Mouse (Mus musculus) yolk sac, embryonic 10.5 days (tissue): Measurements from ENCODE around the gene Dnase1l3.

Source experiments
- DNase-seq: peaks from one replicate; pipeline ENCODE4 v3.0.0-alpha.2; 2017; ENCODE audit warnings: low spot score

Dnase1l3 gene

GRCm38 (mm10) chr14:7994271-7994767 lies at the start of gene Dnase1l3:
Gene Dnase1l3, minus strand, starts transcription at chr14:7994573.
- DNase-seq, result peak; percentile 17

- DNase-seq, result no peak
Measured at GRCm38 (mm10) chr14:8042577-8042976, 48.2 kb upstream of the Dnase1l3 start.

DNA sequence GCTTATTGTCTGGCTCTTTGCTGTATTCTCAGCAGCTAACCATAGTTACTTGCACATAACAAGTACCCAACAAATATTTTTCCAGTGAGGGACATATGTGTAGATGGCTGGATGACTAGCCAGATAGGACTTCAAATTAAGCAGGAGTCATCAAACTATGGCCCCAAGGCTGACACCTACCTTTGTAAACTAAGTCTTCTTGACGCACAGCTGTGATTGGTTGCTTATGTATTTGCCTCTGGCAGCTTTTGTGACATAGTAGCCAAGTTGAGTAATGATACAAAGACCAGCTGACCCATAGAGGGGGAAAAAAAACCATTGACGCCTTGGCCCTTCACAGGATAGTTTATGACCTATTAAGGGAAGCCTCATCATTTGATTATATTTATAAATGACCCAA lies 47.7 kb upstream of the Dnase1l3 start:
- no peak for DNase-seq

GRCm38 (mm10) chr14:8040911-8041678 lies 46.7 kb upstream of the Dnase1l3 start:
- DNase-seq, result no peak

GRCm38 (mm10) chr14:8040179-8040578 lies 45.8 kb upstream of the Dnase1l3 start:
- DNase-seq, result no peak

DNA sequence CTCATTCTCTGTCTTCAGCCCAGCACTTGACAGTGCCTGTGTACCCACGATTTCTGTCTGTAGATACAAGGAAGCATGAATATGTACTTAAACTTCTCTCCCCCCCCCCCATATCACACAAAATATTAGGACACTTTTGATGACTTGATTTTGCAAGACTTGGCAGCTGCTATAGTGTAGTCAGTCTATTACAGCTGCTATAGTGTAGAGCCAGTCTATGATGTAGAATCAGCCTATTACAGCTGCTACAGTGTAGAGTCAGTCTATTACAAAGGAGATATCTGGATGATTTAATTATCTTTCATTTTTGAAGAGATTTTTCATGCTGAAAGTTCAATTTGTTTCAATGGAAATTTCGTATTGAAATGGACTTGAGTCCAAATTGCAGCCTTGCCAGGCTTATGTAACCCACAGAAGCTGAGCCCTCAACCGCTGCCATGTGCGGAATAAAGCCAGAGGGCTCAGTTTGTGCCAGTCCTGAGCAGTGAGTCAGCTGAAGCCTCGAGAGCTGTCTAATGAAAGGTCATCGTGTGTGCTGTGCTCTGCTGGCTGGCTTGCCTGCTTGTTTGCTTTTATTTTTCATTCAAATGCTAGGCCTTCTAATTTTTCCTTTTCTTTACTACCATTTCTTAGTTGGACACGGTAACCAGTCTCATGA lies 44.5 kb upstream of the Dnase1l3 start:
- DNase-seq, result no peak

DNA sequence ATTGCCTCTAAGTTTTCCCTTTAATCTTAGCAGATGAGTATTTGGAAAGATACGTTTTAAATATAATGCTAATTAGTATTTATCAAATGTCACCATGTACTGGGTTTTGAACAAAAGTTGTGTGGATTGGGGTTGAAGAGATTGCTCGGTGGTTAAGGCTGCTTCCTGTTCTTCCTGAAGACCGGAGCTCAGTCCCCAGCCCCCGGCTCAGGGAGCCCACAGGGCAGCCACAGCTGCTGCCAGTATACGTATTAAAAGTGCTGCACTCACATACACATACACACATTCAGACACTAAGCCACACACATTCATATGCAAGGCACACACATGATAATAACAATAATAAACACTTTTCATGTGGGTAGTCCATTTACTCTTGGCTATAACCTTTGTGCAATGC lies 43.8 kb upstream of the Dnase1l3 start:
- no peak for DNase-seq

DNA sequence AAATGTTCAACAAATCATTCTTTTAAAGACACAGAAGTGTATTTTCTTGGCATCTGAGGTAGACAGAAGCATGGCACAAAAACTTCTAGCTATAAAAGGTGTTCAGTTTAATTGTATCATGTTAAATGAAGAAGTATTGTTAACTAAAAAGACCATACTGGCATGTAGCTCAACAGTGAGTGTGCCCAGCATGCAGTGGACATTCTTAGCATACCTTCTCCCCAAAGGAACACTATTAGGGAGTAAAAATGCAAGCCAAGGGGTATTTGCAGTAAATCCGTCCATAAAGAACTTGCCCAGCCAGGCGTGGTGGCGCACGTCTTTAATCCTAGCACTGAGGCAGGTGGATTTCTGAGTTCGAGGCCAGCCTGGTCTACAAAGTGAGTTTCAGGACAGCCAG lies 42.0 kb upstream of the Dnase1l3 start:
- DNase-seq, result no peak

- no peak for DNase-seq
Measured at GRCm38 (mm10) chr14:8035951-8036350, 41.6 kb upstream of the Dnase1l3 start.

DNA sequence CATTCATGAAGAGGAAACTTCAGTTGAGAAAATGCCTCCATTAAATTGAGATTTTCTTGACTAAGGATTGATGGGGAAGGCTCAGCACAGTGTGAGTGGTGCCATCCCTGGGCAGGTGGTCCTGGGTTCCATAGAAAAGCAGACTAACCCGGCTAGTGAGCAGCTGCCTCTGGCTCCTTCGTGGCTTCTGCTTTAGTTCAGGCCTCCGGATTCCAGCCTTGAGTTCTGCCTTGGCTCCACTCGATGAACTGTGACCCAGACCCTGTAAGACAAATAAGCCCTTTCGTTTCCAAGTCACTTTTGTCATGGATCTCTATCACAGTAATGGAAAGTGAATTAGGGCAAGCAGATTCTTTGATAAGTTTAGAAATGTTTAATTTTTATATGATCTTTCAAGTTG lies 40.2 kb upstream of the Dnase1l3 start:
- no peak for DNase-seq

DNA sequence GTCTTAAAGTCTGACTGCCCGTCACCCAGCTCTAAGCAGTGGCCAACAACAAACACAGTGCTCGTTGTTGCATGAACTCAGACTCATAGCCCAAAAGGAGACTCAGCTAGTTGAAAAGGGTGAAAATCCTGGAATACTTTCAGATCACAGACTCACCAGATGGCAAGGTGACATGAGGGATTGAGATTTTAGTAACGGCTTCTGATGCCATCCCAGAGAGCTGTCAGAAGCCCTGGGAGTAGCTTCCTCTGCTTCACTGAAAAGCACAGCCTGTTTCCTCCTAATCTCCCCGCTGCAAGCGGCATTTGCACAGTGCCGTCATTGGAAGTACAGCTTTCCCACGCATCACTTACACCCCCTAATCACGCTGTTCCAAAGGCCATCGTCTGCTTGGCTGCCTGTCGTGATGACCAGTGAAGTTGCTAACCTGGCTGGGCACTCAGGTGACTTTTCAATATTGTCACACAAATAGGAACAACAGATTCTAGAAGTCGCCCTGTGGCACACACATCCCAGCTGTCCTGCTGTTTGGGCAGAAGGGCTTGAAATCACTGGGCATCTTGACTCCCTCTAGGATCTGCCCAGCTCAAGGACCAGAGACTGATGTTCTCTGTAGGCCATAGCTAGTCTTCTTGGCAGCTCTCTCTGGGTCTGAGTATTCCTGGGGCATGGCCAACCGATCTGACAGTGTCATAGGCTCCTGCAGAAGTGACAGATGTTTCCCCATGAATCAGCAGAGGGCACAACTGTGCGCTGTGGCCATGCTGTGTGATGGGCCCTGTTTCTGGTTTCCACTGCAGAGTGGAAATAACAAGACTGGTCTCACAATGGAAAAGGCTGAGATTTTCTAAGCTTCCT lies 37.9 kb upstream of the Dnase1l3 start:
- DNase-seq, result no peak

GRCm38 (mm10) chr14:8030535-8030934 lies 36.2 kb upstream of the Dnase1l3 start:
- DNase-seq, result no peak

- no peak for DNase-seq
Measured at GRCm38 (mm10) chr14:8029752-8030151, 35.4 kb upstream of the Dnase1l3 start.

GRCm38 (mm10) chr14:8028086-8028485 lies 33.7 kb upstream of the Dnase1l3 start:
- DNase-seq, result no peak

DNA sequence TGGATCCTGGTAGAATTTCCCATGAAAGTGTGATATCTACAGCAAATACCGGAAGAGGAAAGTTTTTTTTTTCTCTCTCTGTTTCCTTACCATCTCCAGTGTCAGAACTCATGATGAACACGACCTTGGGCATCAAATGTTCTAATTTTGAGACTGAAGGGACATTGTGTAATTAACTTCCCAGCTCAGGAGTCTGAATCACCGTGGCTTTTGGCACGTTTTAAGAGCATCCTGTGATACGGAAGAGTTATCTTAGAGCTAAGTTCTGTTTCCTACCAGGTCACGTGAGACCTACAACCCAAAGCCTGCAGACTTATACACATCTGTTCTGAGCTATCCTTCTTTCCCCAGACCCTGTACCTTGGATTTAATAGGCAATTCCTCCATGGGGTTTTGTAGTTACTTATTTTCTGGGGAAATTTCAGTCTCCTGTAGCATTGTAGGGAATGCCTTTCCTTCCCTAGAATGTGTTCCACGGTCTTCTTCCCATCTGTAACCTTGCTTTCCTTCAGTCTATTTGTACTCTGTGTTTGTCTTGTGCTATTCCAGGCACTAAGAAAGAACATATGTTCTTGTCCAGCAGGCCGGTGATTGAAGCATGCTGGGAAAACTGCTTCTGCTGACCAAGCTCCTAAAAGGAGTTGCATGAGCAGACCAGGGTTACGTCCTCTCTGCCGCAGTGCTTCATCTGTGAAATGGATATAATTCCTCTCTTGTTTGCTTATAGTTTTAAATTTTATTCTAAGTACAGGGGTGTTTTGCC lies 32.6 kb upstream of the Dnase1l3 start:
- no peak for DNase-seq

DNA sequence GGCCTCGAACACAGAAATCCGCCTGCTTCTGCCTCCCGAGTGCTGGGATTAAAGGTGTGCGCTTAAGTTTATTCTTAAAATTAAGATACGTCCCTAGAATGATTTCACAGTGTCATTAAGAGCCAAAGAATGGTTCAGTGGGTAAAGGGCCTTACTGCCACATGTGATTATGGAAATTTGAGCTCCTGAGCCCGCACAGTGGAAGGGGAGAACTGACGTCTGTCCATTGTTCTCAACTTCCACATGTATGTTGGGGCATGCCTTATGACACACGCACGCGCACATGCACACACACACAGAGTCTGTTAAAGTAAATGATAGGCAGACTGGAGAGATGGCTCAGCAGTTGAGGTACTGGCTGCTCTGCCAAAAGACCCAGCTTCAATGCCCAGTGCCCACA lies 30.6 kb upstream of the Dnase1l3 start:
- no peak for DNase-seq

- DNase-seq, result no peak
Measured at GRCm38 (mm10) chr14:8024469-8024868, 30.1 kb upstream of the Dnase1l3 start.

DNA sequence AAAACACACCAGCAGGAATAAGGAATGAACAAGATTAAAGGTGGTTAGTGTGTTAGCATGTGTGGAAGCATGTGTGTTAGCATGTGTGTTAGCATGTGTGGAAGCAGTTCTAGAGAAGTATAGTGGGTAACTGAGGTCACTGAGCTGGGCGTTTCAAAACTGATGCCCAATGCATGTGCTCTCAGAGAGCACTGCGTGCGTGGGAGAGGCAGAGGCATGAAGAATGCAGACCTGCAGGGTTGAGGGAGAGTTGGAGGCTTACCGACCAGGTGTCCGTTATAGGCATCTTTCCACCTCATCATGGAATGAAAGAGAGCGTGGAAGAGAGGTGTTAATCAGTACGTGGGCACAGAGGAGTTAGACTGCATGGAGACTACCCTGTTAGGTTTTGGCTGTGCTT lies 26.2 kb upstream of the Dnase1l3 start:
- DNase-seq, result no peak

DNA sequence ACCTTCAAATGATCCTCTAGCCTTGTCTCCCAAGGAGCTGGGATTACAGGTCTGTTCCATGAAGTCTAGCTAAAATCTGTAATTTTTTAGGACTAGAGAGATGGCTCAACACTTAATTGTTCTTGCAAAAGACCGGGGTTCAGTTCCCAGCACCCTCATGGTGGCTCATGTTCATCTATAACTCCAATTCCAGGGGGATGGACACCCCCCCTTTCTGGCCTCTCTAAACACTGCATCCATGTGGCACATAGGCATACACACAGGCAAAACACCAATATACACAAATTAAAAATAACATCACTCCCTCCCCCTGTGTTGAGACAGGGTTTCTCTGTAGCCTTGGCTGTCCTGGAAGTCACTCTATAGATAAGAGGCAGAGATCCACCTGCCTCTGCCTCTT lies 25.6 kb upstream of the Dnase1l3 start:
- DNase-seq, result no peak

DNA sequence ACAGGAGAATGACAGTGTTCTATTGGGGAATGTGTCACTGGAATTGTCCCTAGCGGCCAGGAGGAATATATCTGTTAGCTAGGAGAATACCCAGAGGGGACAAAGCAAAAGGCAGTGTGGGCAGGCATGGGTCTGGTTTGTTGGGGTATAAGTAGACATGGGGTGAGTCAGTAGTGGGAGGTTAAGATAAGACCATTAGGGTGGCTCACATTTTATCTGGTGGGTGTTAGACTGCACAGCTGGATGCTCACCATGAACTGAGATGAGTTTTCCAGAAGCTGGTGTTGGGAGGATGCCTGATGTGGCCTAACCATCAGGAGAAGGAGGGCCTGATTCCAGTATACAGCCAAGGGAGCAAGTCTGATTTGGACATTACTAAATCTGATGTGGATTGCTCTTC lies 22.6 kb upstream of the Dnase1l3 start:
- no peak for DNase-seq

GRCm38 (mm10) chr14:8016276-8016675 lies 21.9 kb upstream of the Dnase1l3 start:
- peak; percentile 83 for DNase-seq

DNA sequence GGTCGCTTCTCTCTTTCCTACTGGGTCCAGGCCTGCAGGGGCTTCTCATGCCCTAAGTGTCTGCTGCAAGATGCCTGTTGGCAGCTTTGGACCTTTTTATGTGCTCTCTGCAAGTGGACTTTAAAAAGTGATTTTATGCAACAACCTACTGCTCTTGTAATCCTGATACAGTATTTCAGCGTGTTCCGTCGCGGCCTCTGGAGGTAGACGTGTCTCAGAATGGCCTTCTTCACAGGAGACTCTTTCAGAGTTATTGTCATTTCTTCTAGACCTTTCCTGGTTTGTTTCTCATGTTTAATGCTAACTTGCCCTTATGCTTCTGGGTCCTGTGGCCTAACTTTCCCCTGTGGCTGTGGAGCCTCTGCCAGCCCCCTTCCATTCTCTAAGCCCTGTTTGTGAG lies 21.4 kb upstream of the Dnase1l3 start:
- no peak for DNase-seq
